In the genomic region with DNA sequence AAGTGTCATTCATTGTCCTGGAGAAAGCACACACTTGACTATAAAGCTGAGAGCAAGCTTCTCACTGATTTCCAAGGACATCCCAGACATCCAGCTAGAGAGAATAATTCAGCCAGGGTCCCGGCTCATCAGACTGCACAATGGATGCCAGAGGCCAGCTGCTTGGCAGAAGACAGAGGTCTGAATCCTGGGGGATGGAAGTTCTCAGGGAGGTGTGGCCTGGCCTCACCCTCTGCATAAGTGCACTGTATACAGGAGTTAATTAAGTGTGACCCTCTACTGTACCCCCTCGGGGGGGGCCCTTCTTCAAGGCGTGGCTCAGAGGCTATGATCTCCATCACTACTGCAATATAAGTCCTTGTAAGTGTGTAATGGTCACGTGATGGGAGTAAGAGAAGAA, we compare ENCODE assay signal across 23 mouse cellular contexts. TPM values are rescaled to one million over a fixed set of nuclear protein-coding genes. Genes with fewer than 3 reads are reported as not detected.
DNase-seq lines count a peak whose midpoint lies in the region; ATAC-seq lines count a peak whose summit lies in the region.
"Had no signal": no experiment of that assay in that cellular context is flagged by ENCODE, and none has a peak within 500 bp of the region (broad histone marks: within the 10 kb centered on the region; RNA-seq: fewer than 3 reads in every experiment).

No protein-coding gene starts in this region.

- peak; percentile 61; the same call in 1 of the 2 replicates for ATAC-seq in hindbrain, embryonic 15.5 days (ENCODE audit: low FRiP score, low read depth)
- ATAC-seq in hindbrain, embryonic 14.5 days (ENCODE audit: low FRiP score), result no peak
- 0 out of 2 replicates have a peak, but pooled peaks have one; percentile 40 for ATAC-seq in midbrain, embryonic 14.5 days (ENCODE audit: low FRiP score, low TSS enrichment)
- ATAC-seq in midbrain, embryonic 16.5 days, result no peak
- no peak for ATAC-seq in heart, embryonic 16.5 days (replicated peaks; ENCODE audit: extremely low read depth, insufficient read depth, low FRiP score)
- ATAC-seq: forebrain, embryonic 13.5 days had no signal

- no peak overlapping the region for H3K9ac ChIP-seq in hindbrain, embryonic 15.5 days
- H3K9ac ChIP-seq in hindbrain, embryonic 14.5 days, result no peak overlapping the region
- no peak overlapping the region for H3K9ac ChIP-seq in midbrain, embryonic 14.5 days (replicated peaks; ENCODE audit: low read length)
- no peak overlapping the region for H3K9ac ChIP-seq in midbrain, embryonic 16.5 days (ENCODE audit: low read depth, low read length)
- no peak overlapping the region for H3K9ac ChIP-seq in heart, embryonic 16.5 days (ENCODE audit: low read length)
- H3K9ac ChIP-seq: forebrain, embryonic 13.5 days; liver, postnatal 0 days had no signal

- H3K4me1 ChIP-seq in hindbrain, embryonic 15.5 days (replicated peaks), result 0 out of 2 replicates have a peak, but pooled peaks cover 5% of the 10 kb centered on the region
- H3K4me1 ChIP-seq in hindbrain, embryonic 14.5 days (replicated peaks; ENCODE audit: control insufficient read depth, insufficient read depth, low read length), result no peaks in the 10 kb centered on the region; the same call in 1 of the 2 replicates
- no peaks in the 10 kb centered on the region for H3K4me1 ChIP-seq in midbrain, embryonic 14.5 days (ENCODE audit: control insufficient read depth, insufficient read depth, low read length)
- no peaks in the 10 kb centered on the region for H3K4me1 ChIP-seq in midbrain, embryonic 16.5 days (ENCODE audit: control insufficient read depth, insufficient read depth, low read length)
- peaks cover 29% of the 10 kb centered on the region for H3K4me1 ChIP-seq in heart, embryonic 16.5 days (ENCODE audit: control insufficient read depth, insufficient read depth, low read length)
- H3K4me1 ChIP-seq: forebrain, embryonic 13.5 days; limb, embryonic 10.5 days had no signal

- peak; percentile 49 for DNase-seq in heart, adult 11 months
- no peak for DNase-seq in heart, postnatal 4 days
- no peak for DNase-seq in hindbrain, embryonic 14.5 days (ENCODE audit: low spot score)
- DNase-seq in midbrain, embryonic 14.5 days, result no peak
- DNase-seq in spleen, postnatal 10 days (ENCODE audit: low spot score in 2 of 2), result no peak
- DNase-seq: adrenal gland, adult 2 months; cerebellum, adult 2 months; kidney, adult 18-20 months; liver, postnatal 0 days; lung, postnatal 10 days; thymus, adult 2 months had no signal

- H3K27me3 ChIP-seq in hindbrain, embryonic 15.5 days, result no peaks in the 10 kb centered on the region
- no peaks in the 10 kb centered on the region for H3K27me3 ChIP-seq in hindbrain, embryonic 14.5 days (ENCODE audit: control insufficient read depth, insufficient read depth, low read length)
- H3K27me3 ChIP-seq in midbrain, embryonic 14.5 days (ENCODE audit: control insufficient read depth, insufficient read depth, low read length), result no peaks in the 10 kb centered on the region
- no peaks in the 10 kb centered on the region for H3K27me3 ChIP-seq in midbrain, embryonic 16.5 days (ENCODE audit: control insufficient read depth, insufficient read depth, low read depth, low read length)
- no peaks in the 10 kb centered on the region; the same call in 1 of the 2 replicates for H3K27me3 ChIP-seq in heart, embryonic 16.5 days (ENCODE audit: control insufficient read depth, insufficient read depth, low read length)
- H3K27me3 ChIP-seq: forebrain, embryonic 13.5 days had no signal

- H3K4me3 ChIP-seq in hindbrain, embryonic 15.5 days, result no peak overlapping the region
- H3K4me3 ChIP-seq in hindbrain, embryonic 14.5 days (replicated peaks; ENCODE audit: low read length), result no peak overlapping the region
- H3K4me3 ChIP-seq in midbrain, embryonic 14.5 days (replicated peaks; ENCODE audit: low read depth, low read length), result no peak overlapping the region
- no peak overlapping the region for H3K4me3 ChIP-seq in midbrain, embryonic 16.5 days (ENCODE audit: low read depth, low read length)
- H3K4me3 ChIP-seq in heart, embryonic 16.5 days (ENCODE audit: low read length), result no peak overlapping the region
- H3K4me3 ChIP-seq: erythroblast, embryonic 14.5 days; forebrain, embryonic 13.5 days; limb, embryonic 10.5 days had no signal

- H3K27ac ChIP-seq in hindbrain, embryonic 15.5 days (replicated peaks), result no peak overlapping the region
- no peak overlapping the region for H3K27ac ChIP-seq in hindbrain, embryonic 14.5 days
- no peak overlapping the region for H3K27ac ChIP-seq in midbrain, embryonic 14.5 days (replicated peaks; ENCODE audit: low read depth, low read length)
- no peak overlapping the region for H3K27ac ChIP-seq in midbrain, embryonic 16.5 days (ENCODE audit: low read length)
- 0 out of 2 replicates have a peak overlapping the region, but pooled peaks have one; percentile 23 for H3K27ac ChIP-seq in heart, embryonic 16.5 days (ENCODE audit: low read length)
- H3K27ac ChIP-seq: forebrain, embryonic 13.5 days; limb, embryonic 10.5 days had no signal

- H3K4me2 ChIP-seq in hindbrain, embryonic 15.5 days, result no peak overlapping the region
- H3K4me2 ChIP-seq in hindbrain, embryonic 14.5 days (replicated peaks), result no peak overlapping the region
- no peak overlapping the region for H3K4me2 ChIP-seq in midbrain, embryonic 14.5 days (ENCODE audit: low read length)
- H3K4me2 ChIP-seq in midbrain, embryonic 16.5 days (ENCODE audit: low read length), result no peak overlapping the region
- no peak overlapping the region for H3K4me2 ChIP-seq in heart, embryonic 16.5 days (ENCODE audit: low read depth, low read length)
- H3K4me2 ChIP-seq: forebrain, embryonic 13.5 days had no signal

- WGBS in hindbrain, embryonic 15.5 days, result 52% methylated on average over 4 of the region's 4 CpGs
- WGBS in hindbrain, embryonic 14.5 days, result 52% methylated on average over 4 of the region's 4 CpGs
- 58% methylated on average over 4 of the region's 4 CpGs for WGBS in midbrain, embryonic 14.5 days
- 58% methylated on average over 4 of the region's 4 CpGs for WGBS in midbrain, embryonic 16.5 days
- 49% methylated on average over 4 of the region's 4 CpGs for WGBS in heart, embryonic 16.5 days

- H3K36me3 ChIP-seq in hindbrain, embryonic 15.5 days, result no peaks in the 10 kb centered on the region
- no peaks in the 10 kb centered on the region for H3K36me3 ChIP-seq in hindbrain, embryonic 14.5 days (replicated peaks; ENCODE audit: control insufficient read depth, insufficient read depth)
- H3K36me3 ChIP-seq in midbrain, embryonic 14.5 days (ENCODE audit: control insufficient read depth, insufficient read depth, low read length), result no peaks in the 10 kb centered on the region
- no peaks in the 10 kb centered on the region for H3K36me3 ChIP-seq in midbrain, embryonic 16.5 days (ENCODE audit: control insufficient read depth, insufficient read depth, low read length)
- no peaks in the 10 kb centered on the region for H3K36me3 ChIP-seq in heart, embryonic 16.5 days (ENCODE audit: control insufficient read depth, insufficient read depth)
- H3K36me3 ChIP-seq: limb, embryonic 10.5 days had no signal

- H3K9me3 ChIP-seq in hindbrain, embryonic 15.5 days, result no peaks in the 10 kb centered on the region
- no peaks in the 10 kb centered on the region for H3K9me3 ChIP-seq in hindbrain, embryonic 14.5 days (ENCODE audit: control insufficient read depth, low read length)
- H3K9me3 ChIP-seq in midbrain, embryonic 14.5 days (ENCODE audit: control insufficient read depth, low read length), result no peaks in the 10 kb centered on the region
- no peaks in the 10 kb centered on the region for H3K9me3 ChIP-seq in midbrain, embryonic 16.5 days (replicated peaks; ENCODE audit: control insufficient read depth, low read length, poor library complexity, severe bottlenecking)
- no peaks in the 10 kb centered on the region for H3K9me3 ChIP-seq in heart, embryonic 16.5 days (replicated peaks; ENCODE audit: control insufficient read depth, low read length)
- H3K9me3 ChIP-seq: forebrain, embryonic 13.5 days; limb, embryonic 10.5 days had no signal

RNA-seq across cellular contexts. Expression of a gene that starts 24.2 kb away (rescaled TPM):
- not detected for total RNA-seq in heart, postnatal 4 days (2021)
- polyA plus RNA-seq in hindbrain, embryonic 15.5 days (2015; fragmentation: Nextera tagmentation; extraction: Ambion mirVana), result not detected in 2 replicates
- 0.09 TPM in 1 of 2 replicates, not detected in the other for polyA plus RNA-seq in hindbrain, embryonic 14.5 days (2014; fragmentation: Nextera tagmentation; extraction: Ambion mirVana)
- polyA plus RNA-seq in midbrain, embryonic 14.5 days (2014; fragmentation: Nextera tagmentation; extraction: Ambion mirVana), result 0.08 TPM in 1 of 2 replicates, not detected in the other
- not detected in 2 replicates for polyA plus RNA-seq in midbrain, embryonic 16.5 days (2015; fragmentation: Nextera tagmentation; extraction: Ambion mirVana)
- 0.05 and 0.06 TPM in 2 replicates for polyA plus RNA-seq in heart, embryonic 16.5 days (2015; fragmentation: Nextera tagmentation; extraction: Ambion mirVana)
- total RNA-seq: megakaryocyte progenitor cell, adult 5-6 weeks; monocyte, adult 5-6 weeks had no signal
- polyA plus RNA-seq: adrenal gland, adult 2 months; C2C12; erythroblast, embryonic 14.5 days; heart, postnatal 0 days; large intestine, adult 2 months; neural tube, embryonic 11.5 days had no signal

Comparison
In these comparisons a context has a peak if more than half of its experiments do, and no peak if none do; other contexts are left out.
1. ATAC-seq: peak in hindbrain, embryonic 15.5 days (single experiment) and midbrain, embryonic 14.5 days (single experiment); none in hindbrain, embryonic 14.5 days (single experiment), midbrain, embryonic 16.5 days (single experiment) and heart, embryonic 16.5 days (single experiment).